Mouse (Mus musculus) heart, embryonic 16.5 days (tissue): Measurements from ENCODE around the gene Tenm1. TPM values are rescaled to one million over a fixed set of nuclear protein-coding genes. Genes with fewer than 3 reads are reported as not detected.

Experiments used
- ATAC-seq: fragments of 200-750 bp; cut with Nextera tagmentation; replicated peaks from 2 replicates; pipeline ENCODE4 v1.8.0; 2017; ENCODE audit warnings: moderate number of reproducible peaks; ENCODE audit not compliant: insufficient read depth, low FRiP score; ENCODE audit errors: extremely low read depth
- H3K27ac ChIP-seq: fragments of 300-500 bp; sonication (generic); 2 replicates; pipeline ENCODE4 v1.5.1; 2014; ENCODE audit warnings: mild to moderate bottlenecking, low read length, control low read depth, moderate library complexity
- H3K27me3 ChIP-seq: fragments of 300-500 bp; sonication (generic); 2 replicates; pipeline ENCODE4 v1.6.1; 2014; ENCODE audit warnings: low read length, mixed read lengths; ENCODE audit not compliant: control insufficient read depth, insufficient read depth
- H3K36me3 ChIP-seq: fragments of 300-500 bp; sonication (generic); 2 replicates; pipeline ENCODE4 v1.6.1; 2014; ENCODE audit not compliant: control insufficient read depth, insufficient read depth
- H3K4me1 ChIP-seq: fragments of 300-500 bp; sonication (generic); 2 replicates; pipeline ENCODE4 v1.6.1; 2014; ENCODE audit warnings: low read length, mixed read lengths; ENCODE audit not compliant: control insufficient read depth, insufficient read depth
- H3K4me2 ChIP-seq: fragments of 300-500 bp; sonication (generic); 2 replicates; pipeline ENCODE4 v1.6.1; 2014; ENCODE audit warnings: low read depth, mild to moderate bottlenecking, control low read depth, low read length
- H3K4me3 ChIP-seq: fragments of 300-500 bp; sonication (generic); 2 replicates; pipeline ENCODE4 v1.5.1; 2014; ENCODE audit warnings: mild to moderate bottlenecking, control low read depth, low read length
- H3K9ac ChIP-seq: fragments of 300-500 bp; sonication (generic); 2 replicates; pipeline ENCODE4 v1.6.1; 2014; ENCODE audit warnings: low read length, control low read depth
- H3K9me3 ChIP-seq: fragments of 300-500 bp; sonication (generic); replicated peaks from 2 replicates; pipeline ENCODE4 v1.6.1; 2016; ENCODE audit warnings: low read length; ENCODE audit not compliant: control insufficient read depth
- WGBS: fragments of 180-500 bp; shearing (Covaris S2); extraction: QIAGEN DNeasy Blood & Tissue Kit; methylation state at CpG from one replicate; pipeline ENCODE4 v1.1.7; 2014; 5-methylcytosine and 5-hydroxymethylcytosine counted together
- polyA plus RNA-seq: library from polyadenylated mRNA; unstranded; fragments of >200 nt; fragmentation: Nextera tagmentation; extraction: Ambion mirVana; gene quantifications from 2 replicates; pipeline ENCODE4 v1.2.1, GENCODE M21; 2015

Tenm1 gene
- polyA plus RNA-seq, 1 experiment from 2014 or later = 0.03 TPM

DNA sequence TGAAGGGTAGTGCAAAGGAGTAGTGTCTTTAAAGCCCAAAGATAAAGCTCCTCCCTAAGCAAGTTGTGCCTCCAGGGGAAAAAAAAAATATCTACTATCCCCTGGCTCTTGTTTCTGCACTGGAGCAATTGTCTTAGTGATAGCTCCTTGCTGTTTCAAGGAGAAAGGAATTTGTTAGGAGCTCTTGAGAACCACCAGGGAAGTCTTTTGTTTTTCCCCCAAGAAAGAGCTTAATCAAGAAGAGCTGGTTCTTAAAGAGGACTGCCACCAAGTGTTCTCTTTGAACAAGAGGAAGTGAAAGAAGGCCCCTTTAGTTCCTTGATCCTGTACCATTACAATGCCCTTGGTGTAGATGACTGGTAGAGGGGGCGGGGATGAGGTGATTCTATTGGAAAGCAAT is 56.4 kb downstream of the Tenm1 start:
- no peak overlapping the region for H3K9ac ChIP-seq
- H3K9me3 ChIP-seq = no peaks in the 10 kb centered on the region
- no peaks in the 10 kb centered on the region for H3K27me3 ChIP-seq
- H3K4me1 ChIP-seq = no peaks in the 10 kb centered on the region
- no peak overlapping the region for H3K4me2 ChIP-seq
- ATAC-seq = no peak
- no peak overlapping the region for H3K4me3 ChIP-seq
- H3K27ac ChIP-seq = no peak overlapping the region
- H3K36me3 ChIP-seq = no peaks in the 10 kb centered on the region
- 53% methylated on average over 1 of the region's 1 CpGs for WGBS

DNA sequence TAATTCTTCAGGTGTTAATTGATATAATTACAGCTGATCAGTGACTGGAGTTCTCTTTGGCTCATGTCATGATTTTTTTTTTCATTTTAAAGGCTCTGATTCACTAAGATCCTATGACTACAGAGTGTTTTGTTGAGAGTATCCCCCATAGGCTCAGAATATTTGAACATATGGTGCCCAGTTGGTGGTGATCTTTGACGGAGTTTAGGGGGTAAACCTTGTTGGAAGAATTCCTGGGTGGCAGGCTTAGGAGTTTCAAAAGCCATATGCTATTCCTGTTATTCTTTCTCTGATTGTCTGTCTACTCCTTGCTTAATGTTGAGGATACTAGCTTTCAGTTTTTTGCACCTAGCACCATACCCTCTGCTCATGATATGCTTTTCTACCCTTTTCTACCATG is 109.6 kb downstream of the Tenm1 start:
- no peak overlapping the region for H3K9ac ChIP-seq
- no peaks in the 10 kb centered on the region for H3K4me1 ChIP-seq
- H3K9me3 ChIP-seq = no peaks in the 10 kb centered on the region
- H3K4me3 ChIP-seq = no peak overlapping the region
- H3K27me3 ChIP-seq = no peaks in the 10 kb centered on the region
- ATAC-seq = no peak
- no peak overlapping the region for H3K4me2 ChIP-seq
- no peaks in the 10 kb centered on the region for H3K36me3 ChIP-seq
- no peak overlapping the region for H3K27ac ChIP-seq
- WGBS = 81% methylated on average over 1 of the region's 1 CpGs

DNA sequence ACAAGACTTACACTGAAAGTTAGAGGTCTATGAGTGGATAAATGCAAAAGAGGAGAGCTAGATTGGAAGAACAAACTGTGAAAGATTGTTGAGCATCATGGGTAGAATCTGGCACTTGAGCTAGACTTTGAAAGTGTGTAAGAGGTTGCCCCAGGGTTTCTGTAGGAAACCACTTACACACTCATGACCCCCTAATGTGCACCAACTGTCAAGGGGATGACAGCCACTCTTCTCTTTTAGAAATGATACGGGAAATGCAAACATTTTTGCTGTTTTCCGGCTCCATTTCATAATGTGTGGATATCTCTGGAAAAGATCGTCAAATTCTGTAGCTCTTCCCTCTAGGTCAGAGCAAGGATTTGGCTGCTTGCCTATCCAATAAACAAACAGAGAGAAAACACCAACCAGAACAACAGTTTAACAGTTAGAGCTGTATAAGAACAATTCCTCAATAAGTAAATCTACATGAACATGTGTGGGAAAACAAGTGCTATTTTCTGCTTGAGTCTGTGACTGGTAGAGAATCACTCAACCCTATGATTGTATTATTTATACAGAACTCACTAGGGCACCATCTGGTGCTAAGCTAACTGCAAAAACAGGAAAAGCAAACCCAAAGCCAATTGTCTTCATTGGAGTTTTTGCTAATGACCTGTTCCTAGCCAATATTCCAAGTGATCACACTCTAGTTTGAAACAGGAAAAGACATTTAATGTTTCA is 111.0 kb downstream of the Tenm1 start:
- no peaks in the 10 kb centered on the region for H3K9me3 ChIP-seq
- H3K4me2 ChIP-seq = no peak overlapping the region
- no peaks in the 10 kb centered on the region for H3K36me3 ChIP-seq
- no peak for ATAC-seq
- no peak overlapping the region for H3K27ac ChIP-seq
- H3K27me3 ChIP-seq = no peaks in the 10 kb centered on the region
- no peak overlapping the region for H3K9ac ChIP-seq
- H3K4me1 ChIP-seq = no peaks in the 10 kb centered on the region
- no peak overlapping the region for H3K4me3 ChIP-seq
- WGBS = 67% methylated on average over 3 of the region's 3 CpGs

DNA sequence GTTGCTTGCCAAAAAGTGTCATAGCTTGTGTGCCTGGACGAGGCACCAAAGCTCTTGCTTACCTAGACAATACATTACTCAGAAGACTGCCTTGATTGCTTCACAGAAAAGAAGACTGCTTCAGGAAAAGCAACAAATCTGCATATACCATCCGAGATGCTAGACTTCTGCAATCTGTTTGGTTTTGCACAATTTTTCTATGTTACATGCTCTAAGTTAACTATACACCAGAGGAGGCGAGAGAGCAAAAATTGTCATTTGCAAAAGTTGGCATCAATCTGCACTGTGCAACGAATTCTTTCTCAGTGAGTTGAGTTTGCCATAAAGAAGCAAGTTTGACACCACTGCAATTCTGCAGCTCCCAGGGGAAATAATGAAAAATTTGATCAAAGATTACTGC is 193.1 kb downstream of the Tenm1 start:
- no peak overlapping the region for H3K9ac ChIP-seq
- WGBS = 64% methylated on average over 4 of the region's 4 CpGs
- no peak overlapping the region for H3K4me2 ChIP-seq
- no peaks in the 10 kb centered on the region for H3K4me1 ChIP-seq
- no peaks in the 10 kb centered on the region for H3K36me3 ChIP-seq
- no peak overlapping the region for H3K4me3 ChIP-seq
- ATAC-seq = no peak
- H3K27me3 ChIP-seq = no peaks in the 10 kb centered on the region
- H3K9me3 ChIP-seq = no peaks in the 10 kb centered on the region
- no peak overlapping the region for H3K27ac ChIP-seq

DNA sequence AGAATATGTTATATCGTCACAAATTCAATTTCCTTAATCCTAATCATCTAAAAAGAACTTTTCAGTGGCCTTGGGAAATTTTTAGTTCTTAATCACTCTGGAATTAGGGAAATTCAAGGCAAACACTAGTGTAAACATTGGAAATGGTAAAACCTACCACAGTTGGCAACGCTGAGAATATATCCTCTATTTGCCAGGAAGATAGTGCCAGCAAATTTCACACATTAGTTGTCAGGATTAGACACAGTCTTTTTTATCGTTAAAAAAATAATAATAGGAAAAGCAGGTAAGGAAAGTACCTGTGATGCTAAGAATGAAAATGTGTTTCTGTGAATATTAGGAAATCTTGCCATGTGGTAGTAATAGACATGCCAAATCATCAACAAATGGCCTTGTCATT is 223.9 kb downstream of the Tenm1 start:
- no peaks in the 10 kb centered on the region for H3K4me1 ChIP-seq
- no peaks in the 10 kb centered on the region for H3K36me3 ChIP-seq
- no peak for ATAC-seq
- 80% methylated on average over 3 of the region's 3 CpGs for WGBS
- no peak overlapping the region for H3K9ac ChIP-seq
- H3K27me3 ChIP-seq = no peaks in the 10 kb centered on the region
- no peak overlapping the region for H3K4me2 ChIP-seq
- H3K9me3 ChIP-seq = no peaks in the 10 kb centered on the region
- no peak overlapping the region for H3K27ac ChIP-seq
- H3K4me3 ChIP-seq = no peak overlapping the region

DNA sequence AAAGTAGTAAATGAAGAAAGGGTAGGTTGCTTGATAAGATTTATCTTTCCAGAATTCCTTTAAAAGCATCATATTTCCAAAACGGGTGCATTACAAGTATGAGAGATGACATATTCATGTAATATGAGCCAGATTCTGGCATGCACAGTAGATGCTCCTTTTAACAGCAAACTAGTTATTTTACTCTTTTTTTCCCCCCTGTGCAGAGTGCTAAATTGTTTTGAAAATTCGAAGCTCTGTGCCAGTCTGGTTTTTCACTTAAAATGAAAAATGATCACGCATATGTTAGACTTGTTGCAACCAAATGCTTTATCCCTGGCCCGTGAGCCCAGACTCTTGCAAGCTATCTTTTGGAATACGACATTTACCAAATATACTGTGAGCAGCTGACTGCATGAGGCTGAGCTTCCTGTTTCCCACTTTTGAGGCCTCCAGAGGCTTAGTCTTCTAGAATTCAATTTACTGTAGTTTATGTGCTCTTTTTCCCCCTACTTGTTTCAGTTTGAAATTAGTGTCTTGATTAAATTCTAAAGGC is 226.6 kb downstream of the Tenm1 start:
- ATAC-seq = no peak
- no peaks in the 10 kb centered on the region for H3K4me1 ChIP-seq
- 62% methylated on average over 5 of the region's 5 CpGs for WGBS

DNA sequence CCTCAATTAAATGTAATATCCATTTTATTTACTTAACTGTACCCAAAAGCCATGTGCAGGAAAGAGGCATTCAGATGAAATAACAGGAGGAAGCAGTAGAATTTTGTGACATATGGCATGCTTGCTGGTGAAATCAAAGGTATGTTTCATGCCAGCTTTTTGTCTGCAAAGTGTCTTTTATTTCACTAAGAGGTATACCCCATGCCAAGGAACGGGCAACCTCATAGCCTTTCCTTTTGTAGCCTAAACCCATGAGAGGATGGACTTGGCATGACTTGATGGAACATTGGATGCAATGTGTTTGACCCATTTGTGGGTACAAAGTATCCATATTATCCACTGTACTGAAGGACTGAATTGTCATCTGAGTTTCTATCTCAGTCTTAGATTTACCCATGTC is 246.0 kb downstream of the Tenm1 start:
- no peaks in the 10 kb centered on the region for H3K4me1 ChIP-seq
- no peak for ATAC-seq
- no peaks in the 10 kb centered on the region for H3K27me3 ChIP-seq
- no peaks in the 10 kb centered on the region for H3K9me3 ChIP-seq
- no peak overlapping the region for H3K9ac ChIP-seq
- no peak overlapping the region for H3K4me2 ChIP-seq
- no peak overlapping the region for H3K27ac ChIP-seq
- 76% methylated on average over 1 of the region's 1 CpGs for WGBS
- no peaks in the 10 kb centered on the region for H3K36me3 ChIP-seq
- H3K4me3 ChIP-seq = no peak overlapping the region

More for the DNA sequence above, 226.6 kb downstream of the Tenm1 start:
- Histone ChIP-seq H3K4me2 (no peak overlapping the region), H3K4me3 (no peak overlapping the region), H3K27ac (no peak overlapping the region), H3K9me3 (no peaks in the 10 kb centered on the region), H3K27me3 (no peaks in the 10 kb centered on the region), H3K36me3 (no peaks in the 10 kb centered on the region), H3K9ac (no peak overlapping the region)

DNA sequence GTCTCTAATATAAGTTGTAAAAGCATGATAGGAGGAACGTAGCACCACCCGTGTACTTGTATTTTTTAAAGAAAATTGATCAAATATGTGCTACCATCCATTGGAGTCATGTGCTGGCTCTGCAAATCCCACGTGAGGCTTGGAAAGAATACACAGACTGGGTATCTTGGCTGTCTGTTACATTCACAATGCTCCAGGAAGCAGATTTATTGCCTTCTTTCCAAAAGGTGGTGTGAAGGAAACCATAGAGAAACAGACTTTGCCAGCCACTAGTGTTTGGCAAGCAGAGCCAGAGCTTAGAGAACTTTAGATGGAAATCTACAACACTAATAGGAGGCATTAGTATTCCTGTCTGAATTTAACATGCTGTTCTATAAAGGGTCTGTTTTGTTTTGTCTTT is 277.4 kb downstream of the Tenm1 start:
- 69% methylated on average over 3 of the region's 3 CpGs for WGBS
- ATAC-seq = no peak
- H3K9me3 ChIP-seq = no peaks in the 10 kb centered on the region

DNA sequence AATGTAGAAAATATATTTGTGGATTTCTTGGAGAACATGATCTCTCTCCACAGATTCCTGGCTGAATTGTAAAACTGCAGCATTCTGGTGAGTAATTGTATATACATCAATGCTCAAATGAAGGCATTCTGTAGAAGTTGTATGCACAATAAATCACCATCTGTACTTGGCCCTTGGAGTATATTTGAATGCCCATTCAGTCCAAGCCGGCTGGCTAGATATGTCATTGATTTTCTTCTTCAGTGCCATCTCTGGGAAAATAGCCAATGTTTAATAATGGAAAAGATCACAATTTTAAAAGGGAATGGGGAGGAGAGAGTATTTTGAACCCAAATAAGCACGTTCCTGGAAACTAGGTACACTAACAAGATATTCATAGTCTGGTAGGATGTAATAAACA is 299.2 kb downstream of the Tenm1 start:
- Histone ChIP-seq H3K27me3 (no peaks in the 10 kb centered on the region), H3K9me3 (no peaks in the 10 kb centered on the region), H3K4me2 (no peak overlapping the region), H3K9ac (no peak overlapping the region), H3K36me3 (no peaks in the 10 kb centered on the region), H3K4me3 (no peak overlapping the region), H3K27ac (no peak overlapping the region), H3K4me1 (no peaks in the 10 kb centered on the region)
- no peak for ATAC-seq
- WGBS = 60% methylated on average over 2 of the region's 2 CpGs

More for the DNA sequence above, 277.4 kb downstream of the Tenm1 start:
- Histone ChIP-seq H3K4me3 (no peak overlapping the region), H3K4me1 (no peaks in the 10 kb centered on the region), H3K27me3 (no peaks in the 10 kb centered on the region), H3K4me2 (no peak overlapping the region), H3K27ac (no peak overlapping the region), H3K9ac (no peak overlapping the region), H3K36me3 (no peaks in the 10 kb centered on the region)
